Mouse (Mus musculus) thymus, adult 2 months (tissue): ENCODE measurements around the gene Lyplal1.

Experiments used
- CTCF ChIP-seq: fragments of 200-500 bp; IDR thresholded peaks from 2 replicates; pipeline ENCODE4 v1.5.1; 2012; ENCODE audit warnings: mild to moderate bottlenecking, control low read depth, low read length, moderate library complexity, borderline replicate concordance; ENCODE audit not compliant: control insufficient read depth, poor library complexity, insufficient read depth; ENCODE audit errors: extremely low read depth
- POLR2A ChIP-seq: fragments of 200-500 bp; IDR thresholded peaks from 2 replicates; pipeline ENCODE4 v1.6.1; 2012; ENCODE audit warnings: mild to moderate bottlenecking, low read length, control low read depth, moderate library complexity; ENCODE audit not compliant: control insufficient read depth, poor library complexity, insufficient read depth; ENCODE audit errors: extremely low read depth

DNA sequence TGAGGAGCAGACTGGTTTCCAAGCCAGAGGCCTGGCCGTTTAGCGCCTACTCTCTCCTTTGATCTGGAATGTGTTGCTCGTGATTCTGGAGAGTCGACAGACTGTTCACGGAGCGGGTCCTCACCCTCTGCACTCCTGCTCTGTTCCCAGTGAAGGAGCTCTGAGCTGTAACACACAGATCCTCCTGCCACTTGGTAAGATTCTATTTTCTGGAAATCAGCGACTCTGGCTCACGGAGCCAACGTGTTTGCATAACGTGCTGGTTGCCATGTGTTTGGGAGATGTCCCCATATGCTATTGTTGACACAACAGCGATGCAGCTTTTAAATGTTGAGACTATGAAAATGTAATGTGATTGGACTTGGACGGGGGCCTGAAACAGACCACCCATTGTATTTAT, 20.8 kb upstream of the Lyplal1 start:
- TF ChIP-seq CTCF (no peak), POLR2A (no peak)
